Mouse (Mus musculus): Measurements from ENCODE around the gene Acbd5. TPM values are rescaled to one million over a fixed set of nuclear protein-coding genes. Genes with fewer than 3 reads are reported as not detected.
A peak's percentile ranks its signal among the peaks of the same experiment; 100 is the strongest.

Acbd5 gene
- polyA plus RNA-seq, 1 experiment: 17.1 TPM

GRCm38 (mm10) chr2:23051890-23052289, 16.1 kb upstream of the Acbd5 start:
- no peak for TF ChIP-seq CTCF (IDR thresholded peaks at IDR 0.05; ENCODE audit: insufficient read depth, low read length)
- no peaks in the 10 kb centered on the region for H3K4me1 ChIP-seq (ENCODE audit: control insufficient read depth, insufficient read depth, low read length)
- H3K4me3 ChIP-seq (replicated peaks; ENCODE audit: extremely low read depth, low read depth, low read length): no peak overlapping the region
- WGBS: 71% methylated on average over 2 of the region's 2 CpGs
- no peak for DNase-seq

GRCm38 (mm10) chr2:23052523-23052922, 15.4 kb upstream of the Acbd5 start:
- WGBS: 59% methylated on average over 6 of the region's 6 CpGs
- Histone ChIP-seq H3K4me1 (ENCODE audit: control insufficient read depth, insufficient read depth, low read length) (no peaks in the 10 kb centered on the region), H3K4me3 (replicated peaks; ENCODE audit: extremely low read depth, low read depth, low read length) (no peak overlapping the region)
- no peak for DNase-seq
- TF ChIP-seq POLR2A (IDR thresholded peaks at IDR 0.05; ENCODE audit: borderline replicate concordance, extremely low read depth, low read depth, low read length) (no peak), CTCF (IDR thresholded peaks at IDR 0.05; ENCODE audit: insufficient read depth, low read length) (no peak)

GRCm38 (mm10) chr2:23068370-23068737, 387 bp downstream of the Acbd5 start:
- Histone ChIP-seq H3K4me3 (replicated peaks; ENCODE audit: extremely low read depth, low read depth, low read length) (peak overlapping the region; percentile 70), H3K4me1 (ENCODE audit: control insufficient read depth, insufficient read depth, low read length) (no peaks in the 10 kb centered on the region; the same call in 1 of the 2 replicates)
- no peak for DNase-seq
- no peak; the same call in 1 of the 2 replicates for TF ChIP-seq POLR2A (IDR thresholded peaks at IDR 0.05; ENCODE audit: borderline replicate concordance, extremely low read depth, low read depth, low read length)
- TF ChIP-seq CTCF (IDR thresholded peaks at IDR 0.05; ENCODE audit: insufficient read depth, low read length): no peak
- WGBS: 0% methylated on average over 21 of the region's 21 CpGs

- H3K4me3 ChIP-seq (replicated peaks; ENCODE audit: extremely low read depth, low read depth, low read length): peak overlapping the region; percentile 70
- no peak for TF ChIP-seq CTCF (IDR thresholded peaks at IDR 0.05; ENCODE audit: insufficient read depth, low read length)
- TF ChIP-seq POLR2A (IDR thresholded peaks at IDR 0.05; ENCODE audit: borderline replicate concordance, extremely low read depth, low read depth, low read length): peak; percentile 95
- no peaks in the 10 kb centered on the region; the same call in 1 of the 2 replicates for H3K4me1 ChIP-seq (ENCODE audit: control insufficient read depth, insufficient read depth, low read length)
- WGBS: under 1% methylated on average over 50 of the region's 50 CpGs
- DNase-seq: peak; percentile 96
These were observed 1.2 kb downstream of the Acbd5 start for GRCm38 (mm10) chr2:23068894-23069744.

- TF ChIP-seq POLR2A (IDR thresholded peaks at IDR 0.05; ENCODE audit: borderline replicate concordance, extremely low read depth, low read depth, low read length) (no peak), CTCF (IDR thresholded peaks at IDR 0.05; ENCODE audit: insufficient read depth, low read length) (no peak)
- DNase-seq: no peak
- no peaks in the 10 kb centered on the region; the same call in 1 of the 2 replicates for H3K4me1 ChIP-seq (ENCODE audit: control insufficient read depth, insufficient read depth, low read length)
- H3K4me3 ChIP-seq (replicated peaks; ENCODE audit: extremely low read depth, low read depth, low read length): no peak overlapping the region
- WGBS: 84% methylated on average over 2 of the region's 2 CpGs
These were observed 2.5 kb downstream of the Acbd5 start for GRCm38 (mm10) chr2:23070491-23070890.

GRCm38 (mm10) chr2:23071406-23071805, 3.4 kb downstream of the Acbd5 start:
- DNase-seq: no peak
- WGBS: 62% methylated on average over 1 of the region's 1 CpGs
- TF ChIP-seq POLR2A (IDR thresholded peaks at IDR 0.05; ENCODE audit: borderline replicate concordance, extremely low read depth, low read depth, low read length) (no peak), CTCF (IDR thresholded peaks at IDR 0.05; ENCODE audit: insufficient read depth, low read length) (no peak)
- no peak overlapping the region for H3K4me3 ChIP-seq (replicated peaks; ENCODE audit: extremely low read depth, low read depth, low read length)
- no peaks in the 10 kb centered on the region; the same call in 1 of the 2 replicates for H3K4me1 ChIP-seq (ENCODE audit: control insufficient read depth, insufficient read depth, low read length)

GRCm38 (mm10) chr2:23075846-23076245, 7.9 kb downstream of the Acbd5 start:
- TF ChIP-seq POLR2A (IDR thresholded peaks at IDR 0.05; ENCODE audit: borderline replicate concordance, extremely low read depth, low read depth, low read length) (no peak), CTCF (IDR thresholded peaks at IDR 0.05; ENCODE audit: insufficient read depth, low read length) (no peak)
- H3K4me1 ChIP-seq (ENCODE audit: control insufficient read depth, insufficient read depth, low read length): no peaks in the 10 kb centered on the region; the same call in 1 of the 2 replicates
- no peak overlapping the region for H3K4me3 ChIP-seq (replicated peaks; ENCODE audit: extremely low read depth, low read depth, low read length)
- no peak for DNase-seq

- no peak for DNase-seq
- TF ChIP-seq POLR2A (IDR thresholded peaks at IDR 0.05; ENCODE audit: borderline replicate concordance, extremely low read depth, low read depth, low read length): no peak
- no peak for TF ChIP-seq CTCF (IDR thresholded peaks at IDR 0.05; ENCODE audit: insufficient read depth, low read length)
- Histone ChIP-seq H3K4me3 (replicated peaks; ENCODE audit: extremely low read depth, low read depth, low read length) (no peak overlapping the region), H3K4me1 (ENCODE audit: control insufficient read depth, insufficient read depth, low read length) (no peaks in the 10 kb centered on the region; the same call in 1 of the 2 replicates)
These were observed 8.8 kb downstream of the Acbd5 start for GRCm38 (mm10) chr2:23076783-23077182.

GRCm38 (mm10) chr2:23077693-23078092, 9.7 kb downstream of the Acbd5 start:
- DNase-seq: no peak
- TF ChIP-seq CTCF (IDR thresholded peaks at IDR 0.05; ENCODE audit: insufficient read depth, low read length) (no peak), POLR2A (IDR thresholded peaks at IDR 0.05; ENCODE audit: borderline replicate concordance, extremely low read depth, low read depth, low read length) (no peak)
- Histone ChIP-seq H3K4me3 (replicated peaks; ENCODE audit: extremely low read depth, low read depth, low read length) (no peak overlapping the region), H3K4me1 (ENCODE audit: control insufficient read depth, insufficient read depth, low read length) (no peaks in the 10 kb centered on the region; the same call in 1 of the 2 replicates)
- 87% methylated on average over 5 of the region's 5 CpGs for WGBS

- DNase-seq: no peak
- TF ChIP-seq POLR2A (IDR thresholded peaks at IDR 0.05; ENCODE audit: borderline replicate concordance, extremely low read depth, low read depth, low read length) (no peak), CTCF (IDR thresholded peaks at IDR 0.05; ENCODE audit: insufficient read depth, low read length) (no peak)
- WGBS: 91% methylated on average over 2 of the region's 2 CpGs
- H3K4me3 ChIP-seq (replicated peaks; ENCODE audit: extremely low read depth, low read depth, low read length): no peak overlapping the region
- no peaks in the 10 kb centered on the region; the same call in 1 of the 2 replicates for H3K4me1 ChIP-seq (ENCODE audit: control insufficient read depth, insufficient read depth, low read length)
These were observed 10.6 kb downstream of the Acbd5 start for GRCm38 (mm10) chr2:23078588-23078987.
